ENCODE assay signal across 25 mouse cellular contexts in genomic region chr6:50818433-50818832, GRCm38 (mm10).
A peak's percentile ranks its signal among the peaks of the same experiment; 100 is the strongest.
DNase-seq lines count a peak whose midpoint lies in the region; ATAC-seq and TF ChIP-seq lines count a peak whose summit lies in the region.
"Had no signal": no experiment of that assay in that cellular context is flagged by ENCODE, and none has a peak within 500 bp of the region (broad histone marks: within the 10 kb centered on the region; RNA-seq: fewer than 3 reads in every experiment).

No protein-coding gene starts in this region.

- intact Hi-C loops in heart, adult 2 months (cut with DNase I), result no loop called here

- no peaks in the 10 kb centered on the region for H3K36me3 ChIP-seq in heart, adult 2 months (ENCODE audit: control insufficient read depth, insufficient read depth, low read length)
- H3K36me3 ChIP-seq in kidney, postnatal 0 days (ENCODE audit: insufficient read depth, low read length), result no peaks in the 10 kb centered on the region
- no peaks in the 10 kb centered on the region for H3K36me3 ChIP-seq in embryonic facial prominence, embryonic 10.5 days (replicated peaks)
- H3K36me3 ChIP-seq in limb, embryonic 10.5 days, result no peaks in the 10 kb centered on the region
- H3K36me3 ChIP-seq: G1E; hindbrain, embryonic 12.5 days had no signal

- DNase-seq in heart, adult 11 months, result peak; percentile 62
- no peak for DNase-seq in heart, adult 2 months
- DNase-seq in kidney, postnatal 0 days (ENCODE audit: low spot score), result no peak
- no peak for DNase-seq in kidney, postnatal 10 days
- no peak for DNase-seq in embryonic facial prominence, embryonic 10.5 days (ENCODE audit: low spot score)
- no peak for DNase-seq in limb, embryonic 10.5 days (ENCODE audit: low spot score)
- no peak for DNase-seq in cerebellum, postnatal 25 days
- DNase-seq in adrenal gland, adult 18-20 months (ENCODE audit: low spot score in 2 of 2), result no peak
- DNase-seq: adrenal gland, postnatal 14 days; cerebellum, adult 11 months; cerebellum, adult 9-10 months; gastrocnemius, adult 2 months; heart, postnatal 14 days; kidney, postnatal 25 days; liver; lung, adult 2 months; lung, postnatal 10 days; spleen, adult 18-20 months; thymus, postnatal 14 days had no signal

- H3K4me1 ChIP-seq in heart, adult 2 months (ENCODE audit: control insufficient read depth, insufficient read depth, low read length), result no peaks in the 10 kb centered on the region; the same call in 1 of the 2 replicates
- H3K4me1 ChIP-seq in kidney, postnatal 0 days (replicated peaks; ENCODE audit: insufficient read depth, low read length), result peaks cover 23% of the 10 kb centered on the region
- peaks cover 63% of the 10 kb centered on the region for H3K4me1 ChIP-seq in embryonic facial prominence, embryonic 10.5 days
- H3K4me1 ChIP-seq in limb, embryonic 10.5 days, result peaks cover 63% of the 10 kb centered on the region

- TF ChIP-seq POLR2A in heart, adult 2 months (IDR thresholded peaks at IDR 0.05; ENCODE audit: insufficient read depth, low read depth, low read length), result no peak

- no peak for TF ChIP-seq CTCF in heart, adult 2 months (IDR thresholded peaks at IDR 0.05)
- TF ChIP-seq CTCF in kidney, postnatal 0 days (IDR thresholded peaks at IDR 0.05; ENCODE audit: low read depth), result no peak

- H3K79me2 ChIP-seq in heart, adult 2 months (replicated peaks; ENCODE audit: control insufficient read depth, insufficient read depth, low read length), result no peaks in the 10 kb centered on the region

- no peak overlapping the region for H3K27ac ChIP-seq in heart, adult 2 months
- H3K27ac ChIP-seq in kidney, postnatal 0 days, result peak overlapping the region; percentile 82
- peak overlapping the region; percentile 86 for H3K27ac ChIP-seq in embryonic facial prominence, embryonic 10.5 days (replicated peaks)
- peak overlapping the region; percentile 56 for H3K27ac ChIP-seq in limb, embryonic 10.5 days
- H3K27ac ChIP-seq: gastrocnemius, adult 2 months; hindbrain, postnatal 0 days; liver, embryonic 14.5 days; macrophage had no signal

- no peak overlapping the region for H3K9ac ChIP-seq in heart, adult 2 months (ENCODE audit: low read depth, low read length)
- H3K9ac ChIP-seq in kidney, postnatal 0 days (ENCODE audit: low read depth, low read length), result no peak overlapping the region
- H3K9ac ChIP-seq: hindbrain, embryonic 12.5 days; liver, embryonic 14.5 days had no signal

- no peak overlapping the region for H3K4me2 ChIP-seq in kidney, postnatal 0 days (ENCODE audit: low read length)
- H3K4me2 ChIP-seq: hindbrain, embryonic 12.5 days had no signal

- no peak for TF ChIP-seq EP300 in heart, adult 2 months (IDR thresholded peaks at IDR 0.05; ENCODE audit: insufficient read depth, low read depth, low read length)

- ATAC-seq in kidney, postnatal 0 days (replicated peaks; ENCODE audit: low FRiP score, low read depth), result no peak
- ATAC-seq: forebrain, embryonic 16.5 days; hindbrain, postnatal 0 days had no signal

- 91% methylated on average over 5 of the region's 5 CpGs for WGBS in heart, adult 2 months
- 65% methylated on average over 5 of the region's 5 CpGs for WGBS in kidney, postnatal 0 days
- WGBS in embryonic facial prominence, embryonic 10.5 days, result 95% methylated on average over 5 of the region's 5 CpGs
- 91% methylated on average over 5 of the region's 5 CpGs for WGBS in limb, embryonic 10.5 days

- H3K27me3 ChIP-seq in heart, adult 2 months (ENCODE audit: control insufficient read depth, insufficient read depth, low read length), result no peaks in the 10 kb centered on the region; the same call in 1 of the 2 replicates
- H3K27me3 ChIP-seq in kidney, postnatal 0 days (ENCODE audit: insufficient read depth, low read length), result no peaks in the 10 kb centered on the region
- H3K27me3 ChIP-seq in embryonic facial prominence, embryonic 10.5 days (replicated peaks; ENCODE audit: low read depth, poor library complexity, severe bottlenecking), result peaks cover 15% of the 10 kb centered on the region
- H3K27me3 ChIP-seq in limb, embryonic 10.5 days (ENCODE audit: low read depth, poor library complexity, severe bottlenecking), result peaks cover 9% of the 10 kb centered on the region; the same call in 1 of the 2 replicates
- H3K27me3 ChIP-seq: hindbrain, embryonic 12.5 days had no signal

- no peak overlapping the region for H3K4me3 ChIP-seq in heart, adult 2 months
- H3K4me3 ChIP-seq in kidney, postnatal 0 days (replicated peaks; ENCODE audit: low read depth, low read length), result no peak overlapping the region
- H3K4me3 ChIP-seq in embryonic facial prominence, embryonic 10.5 days, result no peak overlapping the region
- no peak overlapping the region for H3K4me3 ChIP-seq in limb, embryonic 10.5 days
- H3K4me3 ChIP-seq: gastrocnemius, adult 2 months; hindbrain, embryonic 12.5 days had no signal

- H3K9me3 ChIP-seq in kidney, postnatal 0 days (replicated peaks; ENCODE audit: low read length), result no peaks in the 10 kb centered on the region
- H3K9me3 ChIP-seq in embryonic facial prominence, embryonic 10.5 days, result no peaks in the 10 kb centered on the region
- H3K9me3 ChIP-seq in limb, embryonic 10.5 days (replicated peaks), result no peaks in the 10 kb centered on the region
- H3K9me3 ChIP-seq: G1E; hindbrain, embryonic 12.5 days had no signal
